Mouse (Mus musculus) embryonic facial prominence, embryonic 11.5 days (tissue): ENCODE measurements around the gene Syndig1l. TPM values are rescaled to one million over a fixed set of nuclear protein-coding genes. Genes with fewer than 3 reads are reported as not detected.

ENCODE experiments used
- ATAC-seq: fragments of 200-750 bp; cut with Nextera tagmentation; replicated peaks from 2 replicates; pipeline ENCODE4 v1.8.0; 2017; ENCODE audit warnings: low read depth; ENCODE audit not compliant: insufficient number of reproducible peaks, low FRiP score, low TSS enrichment
- DNase-seq: peaks from one replicate; pipeline ENCODE4 v3.0.0-alpha.2; 2015; ENCODE audit warnings: low spot score
- H3K27ac ChIP-seq: fragments of 300-500 bp; sonication (generic); replicated peaks from 2 replicates; pipeline ENCODE4 v1.5.1; 2014; ENCODE audit warnings: mild to moderate bottlenecking, low read depth, low read length, control low read depth
- H3K27me3 ChIP-seq: fragments of 300-500 bp; sonication (generic); 2 replicates; pipeline ENCODE4 v1.6.1; 2014; ENCODE audit warnings: mild to moderate bottlenecking, low read length, moderate library complexity, mixed read lengths; ENCODE audit not compliant: control insufficient read depth, insufficient read depth
- H3K36me3 ChIP-seq: fragments of 300-500 bp; sonication (generic); replicated peaks from 2 replicates; pipeline ENCODE4 v1.6.1; 2014; ENCODE audit warnings: low read depth, mild to moderate bottlenecking, low read length, moderate library complexity, mixed read lengths; ENCODE audit not compliant: control insufficient read depth, insufficient read depth
- H3K4me1 ChIP-seq: fragments of 300-500 bp; sonication (generic); 2 replicates; pipeline ENCODE4 v1.6.1; 2014; ENCODE audit warnings: low read length, mixed read lengths; ENCODE audit not compliant: control insufficient read depth, insufficient read depth
- H3K4me2 ChIP-seq: fragments of 300-500 bp; sonication (generic); 2 replicates; pipeline ENCODE4 v1.6.1; 2014; ENCODE audit warnings: low read depth, mild to moderate bottlenecking, control low read depth, low read length, moderate library complexity
- H3K4me3 ChIP-seq: fragments of 300-500 bp; sonication (generic); 2 replicates; pipeline ENCODE4 v1.5.1; 2014; ENCODE audit warnings: low read depth, low read length, control low read depth
- H3K9ac ChIP-seq: fragments of 300-500 bp; sonication (generic); replicated peaks from 2 replicates; pipeline ENCODE4 v1.6.1; 2014; ENCODE audit warnings: mild to moderate bottlenecking, control low read depth, low read length
- H3K9me3 ChIP-seq: fragments of 300-500 bp; sonication (generic); replicated peaks from 2 replicates; pipeline ENCODE4 v1.6.1; 2016; ENCODE audit warnings: mild to moderate bottlenecking, low read length, inconsistent platforms, mixed read lengths; ENCODE audit not compliant: control insufficient read depth
- WGBS: fragments of 180-500 bp; shearing (Covaris S2); extraction: QIAGEN DNeasy Blood & Tissue Kit; methylation state at CpG from one replicate; pipeline ENCODE4 v1.1.7; 2014; 5-methylcytosine and 5-hydroxymethylcytosine counted together
- polyA plus RNA-seq: library from polyadenylated mRNA; unstranded; fragments of >200 nt; fragmentation: Nextera tagmentation; extraction: Ambion mirVana; gene quantifications from 2 replicates; pipeline ENCODE4 v1.2.1, GENCODE M21; 2014

Syndig1l gene
- polyA plus RNA-seq, 1 experiment from 2014 or later = not detected

GRCm38 (mm10) chr12:84670555-84670954, 28.1 kb downstream of the Syndig1l start:
- H3K9me3 ChIP-seq = no peaks in the 10 kb centered on the region
- H3K4me1 ChIP-seq = no peaks in the 10 kb centered on the region
- no peak overlapping the region for H3K4me3 ChIP-seq
- no peak overlapping the region for H3K27ac ChIP-seq
- H3K9ac ChIP-seq = no peak overlapping the region
- peak; percentile 32 for DNase-seq
- H3K27me3 ChIP-seq = no peaks in the 10 kb centered on the region
- no peak overlapping the region for H3K4me2 ChIP-seq
- ATAC-seq = no peak
- no peaks in the 10 kb centered on the region for H3K36me3 ChIP-seq
- WGBS = 95% methylated on average over 3 of the region's 3 CpGs

- 18% methylated on average over 3 of the region's 3 CpGs for WGBS
- Histone ChIP-seq H3K4me3 (no peak overlapping the region), H3K36me3 (no peaks in the 10 kb centered on the region), H3K4me1 (no peaks in the 10 kb centered on the region), H3K4me2 (no peak overlapping the region), H3K27me3 (no peaks in the 10 kb centered on the region), H3K27ac (no peak overlapping the region), H3K9ac (no peak overlapping the region), H3K9me3 (no peaks in the 10 kb centered on the region)
- DNase-seq = peak; percentile 74
- no peak for ATAC-seq
These were observed 44.7 kb downstream of the Syndig1l start for GRCm38 (mm10) chr12:84653912-84654311.

DNA sequence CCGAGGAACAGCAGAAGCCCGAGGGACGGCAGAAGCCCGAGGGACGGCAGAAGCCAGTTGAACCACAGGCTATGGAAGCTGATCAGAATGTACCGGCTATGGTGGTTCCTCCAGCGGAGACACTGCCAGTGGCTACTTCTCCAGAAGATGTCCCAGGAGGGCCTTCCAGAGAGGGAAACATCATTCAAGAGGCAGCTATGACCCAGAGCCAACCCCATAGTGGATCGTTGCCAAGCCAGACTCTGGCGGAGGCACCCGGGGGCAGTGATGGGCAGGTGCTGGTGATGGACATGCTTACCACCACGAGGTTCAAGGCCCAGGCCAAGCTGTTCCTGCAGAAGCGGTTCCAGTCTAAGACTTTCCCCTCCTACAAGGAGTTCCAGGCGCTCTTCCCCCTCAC, 48.4 kb downstream of the Syndig1l start:
- Histone ChIP-seq H3K36me3 (no peaks in the 10 kb centered on the region), H3K4me2 (no peak overlapping the region), H3K9me3 (no peaks in the 10 kb centered on the region), H3K27ac (no peak overlapping the region), H3K4me1 (no peaks in the 10 kb centered on the region), H3K27me3 (no peaks in the 10 kb centered on the region), H3K4me3 (no peak overlapping the region), H3K9ac (no peak overlapping the region)
- DNase-seq (no peak), ATAC-seq (no peak)
- 86% methylated on average over 13 of the region's 13 CpGs for WGBS

- no peak for ATAC-seq
- H3K9me3 ChIP-seq = no peaks in the 10 kb centered on the region
- no peak within 1 kb of the TSS for H3K4me3 ChIP-seq
- H3K36me3 ChIP-seq = no peaks in the 10 kb centered on the region
- no peak within 1 kb of the TSS for H3K27ac ChIP-seq
- H3K27me3 ChIP-seq = peaks cover 38% of the 10 kb centered on the region
- H3K4me2 ChIP-seq = no peak within 1 kb of the TSS
- H3K9ac ChIP-seq = no peak within 1 kb of the TSS
- DNase-seq = no peak
- no peaks in the 10 kb centered on the region for H3K4me1 ChIP-seq
- 5% methylated on average over 9 of the region's 9 CpGs for WGBS
These were observed 58.0 kb downstream of the Syndig1l start, which contains the start of gene Vrtn for GRCm38 (mm10) chr12:84640654-84641053. Gene Vrtn, plus strand, starts transcription at chr12:84641019.

- ATAC-seq = no peak
- H3K36me3 ChIP-seq = no peaks in the 10 kb centered on the region
- no peak overlapping the region for H3K4me3 ChIP-seq
- WGBS = 9% methylated on average over 6 of the region's 6 CpGs
- peaks cover 38% of the 10 kb centered on the region for H3K27me3 ChIP-seq
- H3K9me3 ChIP-seq = no peaks in the 10 kb centered on the region
- H3K27ac ChIP-seq = no peak overlapping the region
- no peak for DNase-seq
- no peaks in the 10 kb centered on the region for H3K4me1 ChIP-seq
- H3K4me2 ChIP-seq = no peak overlapping the region
- H3K9ac ChIP-seq = no peak overlapping the region
These were observed 58.4 kb downstream of the Syndig1l start for GRCm38 (mm10) chr12:84640253-84640652.

- WGBS = 76% methylated on average over 3 of the region's 3 CpGs
- Histone ChIP-seq H3K36me3 (no peaks in the 10 kb centered on the region), H3K4me3 (no peak overlapping the region), H3K9ac (no peak overlapping the region), H3K9me3 (no peaks in the 10 kb centered on the region), H3K4me2 (no peak overlapping the region), H3K27ac (no peak overlapping the region), H3K27me3 (no peaks in the 10 kb centered on the region), H3K4me1 (no peaks in the 10 kb centered on the region)
- no peak for ATAC-seq
- DNase-seq = no peak
These were observed 66.8 kb downstream of the Syndig1l start for GRCm38 (mm10) chr12:84631867-84632266.

Other genes starting within 250 kb of the Syndig1l start
- gene Aldh6a1, start 247.8 kb downstream of the Syndig1l start, polyA plus RNA-seq = 31.4 and 33.5 TPM in 2 replicates
- gene Lin52, start 247.4 kb downstream of the Syndig1l start, polyA plus RNA-seq = 35.8 and 36.1 TPM in 2 replicates
- gene Vsx2, start 129.1 kb downstream of the Syndig1l start, polyA plus RNA-seq = 3.6 and 10.1 TPM in 2 replicates
- 6.3 and 6.5 TPM in 2 replicates for gene Abcd4, start 81.4 kb downstream of the Syndig1l start, polyA plus RNA-seq
- gene Vrtn, start 57.8 kb downstream of the Syndig1l start, polyA plus RNA-seq = not detected in 2 replicates
- 72.6 and 73.9 TPM in 2 replicates for gene Npc2, start 74.3 kb upstream of the Syndig1l start, polyA plus RNA-seq
- 128 and 136 TPM in 2 replicates for gene Isca2, start 74.4 kb upstream of the Syndig1l start, polyA plus RNA-seq
- 0.04 and 0.14 TPM in 2 replicates for gene Ltbp2, start 177.7 kb upstream of the Syndig1l start, polyA plus RNA-seq